Mouse (Mus musculus) midbrain, embryonic 13.5 days (tissue): Measurements from ENCODE around the gene Tfap2a. TPM values are rescaled to one million over a fixed set of nuclear protein-coding genes. Genes with fewer than 3 reads are reported as not detected.

Source experiments
- polyA plus RNA-seq: library from polyadenylated mRNA; unstranded; fragments of >200 nt; fragmentation: Nextera tagmentation; extraction: Ambion mirVana; gene quantifications from 2 replicates; pipeline ENCODE4 v1.2.1, GENCODE M21; 2015

Gene Tfap2a
- polyA plus RNA-seq, 1 experiment from 2014 or later: 8.9 TPM

Other genes with a start within 250 kb of the Tfap2a start
- gene Gcnt2, start 121.4 kb upstream of the Tfap2a start, polyA plus RNA-seq: 3.6 TPM in 2 replicates